Mouse (Mus musculus) lung, embryonic 14.5 days (tissue): ENCODE data around the gene Chrna1. TPM values are rescaled to one million over a fixed set of nuclear protein-coding genes. Genes with fewer than 3 reads are reported as not detected.

Source experiments
- ATAC-seq: fragments of 200-750 bp; cut with Nextera tagmentation; 2 replicates; pipeline ENCODE4 v1.8.0; 2017; ENCODE audit warnings: mild to moderate bottlenecking, moderate TSS enrichment, moderate library complexity; ENCODE audit not compliant: insufficient read depth
- DNase-seq: peaks from one replicate; pipeline ENCODE4 v3.0.0-alpha.2; 2015
- H3K27ac ChIP-seq: fragments of 300-500 bp; sonication (generic); 2 replicates; pipeline ENCODE4 v1.5.1; 2014; ENCODE audit warnings: low read depth, mild to moderate bottlenecking, moderate library complexity
- H3K27me3 ChIP-seq: fragments of 300-500 bp; sonication (generic); 2 replicates; pipeline ENCODE4 v1.6.1; 2014; ENCODE audit warnings: low read length, control low read depth; ENCODE audit not compliant: insufficient read depth
- H3K36me3 ChIP-seq: fragments of 300-500 bp; sonication (generic); 2 replicates; pipeline ENCODE4 v1.6.1; 2014; ENCODE audit warnings: control low read depth; ENCODE audit not compliant: insufficient read depth
- H3K4me1 ChIP-seq: fragments of 300-500 bp; sonication (generic); 2 replicates; pipeline ENCODE4 v1.6.1; 2014; ENCODE audit warnings: antibody characterized with exemption, control low read depth; ENCODE audit not compliant: insufficient read depth
- H3K4me2 ChIP-seq: fragments of 300-500 bp; sonication (generic); 2 replicates; pipeline ENCODE4 v1.6.1; 2014; ENCODE audit warnings: mild to moderate bottlenecking
- H3K4me3 ChIP-seq: fragments of 300-500 bp; sonication (generic); 2 replicates; pipeline ENCODE4 v1.5.1; 2014; ENCODE audit warnings: low read depth, low read length
- H3K9ac ChIP-seq: fragments of 300-500 bp; sonication (generic); 2 replicates; pipeline ENCODE4 v1.6.1; 2014
- H3K9me3 ChIP-seq: fragments of 300-500 bp; sonication (generic); 2 replicates; pipeline ENCODE4 v1.6.1; 2016; ENCODE audit warnings: low read depth, low read length, control low read depth
- CTCF ChIP-seq: IDR thresholded peaks from 2 replicates; pipeline ENCODE4 v1.5.1; 2016; ENCODE audit warnings: antibody characterized with exemption, low read depth
- WGBS: fragments of 180-500 bp; shearing (Covaris S2); extraction: QIAGEN DNeasy Blood & Tissue Kit; methylation state at CpG from one replicate; pipeline ENCODE4 v1.1.7; 2014; 5-methylcytosine and 5-hydroxymethylcytosine counted together
- polyA plus RNA-seq: library from polyadenylated mRNA; unstranded; fragments of >200 nt; fragmentation: Nextera tagmentation; extraction: Ambion mirVana; gene quantifications from 2 replicates; pipeline ENCODE4 v1.2.1, GENCODE M21; 2014

Gene Chrna1
- polyA plus RNA-seq, 1 experiment from 2014 or later, result 0.26 TPM

DNA sequence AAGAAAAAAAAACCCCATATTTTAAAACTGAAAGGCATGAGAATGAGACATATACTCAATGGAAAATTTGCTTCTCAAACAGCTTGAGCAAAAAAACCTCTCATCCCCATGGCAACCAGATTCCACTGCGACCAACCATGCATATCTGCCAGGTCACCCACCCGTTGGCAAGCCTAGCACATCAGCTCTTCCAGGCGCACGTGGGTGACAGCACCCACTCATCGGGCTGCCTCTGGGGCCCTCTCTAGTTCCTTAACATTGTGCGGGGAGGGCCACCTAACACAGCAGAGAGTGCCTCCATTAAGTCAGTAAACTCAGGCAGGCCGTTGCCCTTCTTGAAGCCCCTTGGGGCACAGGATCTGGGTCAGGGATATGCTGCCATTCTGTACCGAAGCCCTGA, 24.9 kb upstream of the Chrna1 start:
- WGBS, result 57% methylated on average over 8 of the region's 8 CpGs
- ATAC-seq, result no peak

DNA sequence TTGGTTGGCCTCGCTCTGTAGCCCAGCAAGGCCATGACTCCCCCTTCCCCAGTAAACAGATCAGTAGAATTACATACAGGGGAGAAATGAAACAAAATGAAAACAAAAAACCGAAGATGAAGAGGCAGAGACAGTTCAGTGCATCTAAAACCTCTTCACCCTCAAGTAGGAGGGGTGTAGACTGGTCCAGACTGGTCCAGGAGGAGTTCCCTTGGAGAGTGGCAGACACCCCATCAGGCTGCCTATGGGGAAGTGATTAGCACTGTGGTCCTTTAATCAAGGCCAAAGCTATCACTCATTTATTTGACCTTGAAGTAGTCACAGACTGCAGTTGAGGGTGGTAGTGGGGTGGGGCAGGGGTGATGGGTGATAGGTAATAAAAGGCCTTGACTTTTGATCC, 24.4 kb upstream of the Chrna1 start:
- Histone ChIP-seq H3K9ac (no peak overlapping the region), H3K4me3 (no peak overlapping the region), H3K4me2 (no peak overlapping the region), H3K36me3 (no peaks in the 10 kb centered on the region), H3K9me3 (no peaks in the 10 kb centered on the region), H3K27ac (no peak overlapping the region), H3K4me1 (0 out of 2 replicates have a peak, but pooled peaks cover 2% of the 10 kb centered on the region), H3K27me3 (no peaks in the 10 kb centered on the region)
- no peak for TF ChIP-seq CTCF
- ATAC-seq (no peak), DNase-seq (no peak)
- 78% methylated on average over 2 of the region's 2 CpGs for WGBS

More for the DNA sequence above, 24.9 kb upstream of the Chrna1 start:
- no peaks in the 10 kb centered on the region for H3K9me3 ChIP-seq
- H3K36me3 ChIP-seq, result no peaks in the 10 kb centered on the region
- DNase-seq, result no peak
- no peaks in the 10 kb centered on the region for H3K27me3 ChIP-seq
- no peak overlapping the region for H3K4me3 ChIP-seq
- no peak overlapping the region for H3K4me2 ChIP-seq
- 0 out of 2 replicates have a peak, but pooled peaks cover 2% of the 10 kb centered on the region for H3K4me1 ChIP-seq
- no peak overlapping the region for H3K27ac ChIP-seq
- TF ChIP-seq CTCF, result no peak
- no peak overlapping the region for H3K9ac ChIP-seq

DNA sequence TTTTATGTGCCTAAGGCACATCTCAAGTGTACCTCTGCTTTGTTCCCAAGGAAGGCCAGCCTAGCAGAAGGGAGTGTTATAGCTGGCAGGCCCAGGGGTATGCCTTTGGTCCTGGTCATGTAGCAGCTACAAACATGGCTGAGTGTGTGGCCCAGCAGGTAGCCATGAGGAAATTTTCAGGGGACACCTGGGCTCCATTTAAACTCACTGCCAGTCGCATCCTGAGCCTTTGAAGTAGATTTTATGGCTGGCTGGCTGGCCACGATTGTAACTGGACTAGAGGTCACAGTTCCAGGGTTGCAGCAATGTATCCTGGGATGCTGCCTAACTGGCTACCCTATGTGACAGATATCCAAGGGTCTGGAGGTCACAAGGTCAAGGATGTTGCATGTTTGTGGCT, 20.5 kb upstream of the Chrna1 start:
- no peak for ATAC-seq
- Histone ChIP-seq H3K4me2 (no peak overlapping the region), H3K27me3 (no peaks in the 10 kb centered on the region), H3K9ac (no peak overlapping the region), H3K4me1 (0 out of 2 replicates have a peak, but pooled peaks cover 6% of the 10 kb centered on the region), H3K27ac (no peak overlapping the region), H3K4me3 (no peak overlapping the region), H3K36me3 (no peaks in the 10 kb centered on the region), H3K9me3 (no peaks in the 10 kb centered on the region)
- WGBS, result 64% methylated on average over 2 of the region's 2 CpGs
- no peak for DNase-seq
- TF ChIP-seq CTCF, result no peak

DNA sequence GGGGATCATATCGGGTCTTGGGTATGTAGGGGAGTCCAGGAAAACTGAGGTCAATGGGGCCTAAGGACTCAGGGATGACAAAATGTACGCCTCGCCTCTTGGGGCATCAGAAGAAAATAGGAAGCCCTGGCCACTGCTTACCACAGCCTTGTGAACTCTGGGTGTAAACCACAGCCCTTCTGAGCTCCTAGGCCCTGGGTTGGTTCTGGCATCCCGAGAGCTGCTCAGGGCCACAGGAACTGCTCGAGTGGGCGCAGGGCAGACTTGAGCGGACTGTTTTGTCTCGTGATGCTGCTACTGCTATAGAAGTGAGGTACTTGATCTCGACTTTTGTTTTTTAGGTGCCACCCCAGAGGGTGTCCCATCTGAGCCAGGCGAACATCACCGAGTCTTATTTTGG, 17.6 kb upstream of the Chrna1 start:
- H3K27ac ChIP-seq, result no peak overlapping the region
- H3K4me2 ChIP-seq, result no peak overlapping the region
- no peak for DNase-seq
- ATAC-seq, result no peak
- H3K4me3 ChIP-seq, result no peak overlapping the region
- H3K9ac ChIP-seq, result no peak overlapping the region
- H3K27me3 ChIP-seq, result no peaks in the 10 kb centered on the region
- peaks cover 10% of the 10 kb centered on the region; the same call in 1 of the 2 replicates for H3K4me1 ChIP-seq
- WGBS, result 89% methylated on average over 11 of the region's 11 CpGs
- H3K36me3 ChIP-seq, result no peaks in the 10 kb centered on the region
- no peak for TF ChIP-seq CTCF
- H3K9me3 ChIP-seq, result no peaks in the 10 kb centered on the region

DNA sequence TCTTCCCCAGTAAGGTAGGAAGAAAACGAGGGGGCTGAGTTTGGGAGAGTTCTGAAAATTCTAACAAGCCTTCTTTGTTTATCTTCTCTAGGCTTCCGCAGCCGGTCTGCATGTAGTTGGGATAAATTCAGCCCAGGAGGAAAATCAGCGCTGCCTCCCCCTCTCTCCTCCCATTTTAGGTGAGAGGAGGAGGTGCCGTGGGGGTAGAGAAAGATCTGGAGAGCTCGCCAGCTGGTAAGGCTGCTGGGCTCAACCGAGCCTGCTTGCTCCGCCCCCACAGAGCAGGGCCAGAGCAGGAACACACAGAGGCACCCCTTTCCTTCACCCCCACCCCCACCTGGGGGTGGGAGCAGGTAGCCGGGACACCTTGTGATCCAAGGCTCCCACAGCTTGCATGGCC, 16.6 kb upstream of the Chrna1 start:
- peaks cover 17% of the 10 kb centered on the region; the same call in 1 of the 2 replicates for H3K4me1 ChIP-seq
- H3K36me3 ChIP-seq, result no peaks in the 10 kb centered on the region
- DNase-seq (peak; percentile 71), ATAC-seq (0 out of 2 replicates have a peak, but pooled peaks have one; percentile 2)
- H3K4me3 ChIP-seq, result peak overlapping the region; percentile 2; the same call in 1 of the 2 replicates
- no peak overlapping the region; the same call in 1 of the 2 replicates for H3K27ac ChIP-seq
- WGBS, result 3% methylated on average over 9 of the region's 9 CpGs
- H3K9me3 ChIP-seq, result no peaks in the 10 kb centered on the region
- TF ChIP-seq CTCF, result no peak
- H3K4me2 ChIP-seq, result peak overlapping the region; percentile 48
- no peak overlapping the region for H3K9ac ChIP-seq
- no peaks in the 10 kb centered on the region for H3K27me3 ChIP-seq

DNA sequence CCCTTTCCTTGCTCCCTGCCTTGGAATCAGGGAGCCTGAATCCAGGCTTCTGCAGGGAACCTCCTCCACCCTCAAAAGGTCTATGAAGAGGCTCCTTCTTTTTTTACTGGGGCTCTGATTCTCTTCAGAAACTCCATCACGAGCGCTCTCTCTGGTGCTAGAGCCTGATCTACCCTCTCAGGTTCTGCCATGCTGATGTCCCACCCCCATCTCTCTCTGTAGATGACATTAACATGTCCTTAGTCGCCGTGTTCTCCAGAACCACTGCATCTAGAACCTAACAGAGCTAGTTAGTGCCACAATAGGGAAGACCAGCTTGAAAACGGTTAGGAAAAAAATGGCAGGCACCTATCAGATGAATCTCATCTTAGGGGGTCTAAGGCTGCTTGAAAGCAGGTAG, 16.2 kb upstream of the Chrna1 start:
- ATAC-seq (no peak), DNase-seq (no peak)
- Histone ChIP-seq H3K9me3 (no peaks in the 10 kb centered on the region), H3K9ac (no peak overlapping the region), H3K27ac (no peak overlapping the region; the same call in 1 of the 2 replicates), H3K4me2 (peak overlapping the region; percentile 48), H3K36me3 (no peaks in the 10 kb centered on the region), H3K27me3 (no peaks in the 10 kb centered on the region), H3K4me3 (no peak overlapping the region), H3K4me1 (peaks cover 22% of the 10 kb centered on the region; the same call in 1 of the 2 replicates)
- 49% methylated on average over 5 of the region's 5 CpGs for WGBS
- TF ChIP-seq CTCF, result no peak

DNA sequence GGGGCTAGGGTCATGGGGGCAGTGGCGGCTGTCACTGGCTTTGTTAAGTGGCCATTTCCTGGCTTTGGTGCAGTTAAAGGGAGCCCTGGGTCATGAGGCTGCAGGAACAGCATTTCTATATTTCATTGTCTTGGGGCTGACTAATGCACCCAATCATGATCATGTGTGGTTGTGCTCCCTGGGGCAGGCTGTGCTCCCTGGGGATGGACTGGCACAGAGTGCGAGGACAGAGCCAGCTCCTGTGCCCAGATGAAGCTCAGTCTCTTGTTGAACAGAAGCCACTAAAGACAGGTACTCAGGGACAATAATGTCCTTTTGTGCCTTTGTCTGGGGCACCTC, 12.9 kb upstream of the Chrna1 start:
- peaks cover 36% of the 10 kb centered on the region; the same call in 1 of the 2 replicates for H3K4me1 ChIP-seq
- no peak for TF ChIP-seq CTCF
- DNase-seq, result no peak
- ATAC-seq, result no peak
- H3K4me3 ChIP-seq, result no peak overlapping the region
- no peaks in the 10 kb centered on the region for H3K27me3 ChIP-seq
- H3K9me3 ChIP-seq, result no peaks in the 10 kb centered on the region
- WGBS, result 38% methylated on average over 2 of the region's 2 CpGs
- no peaks in the 10 kb centered on the region for H3K36me3 ChIP-seq
- H3K27ac ChIP-seq, result peak overlapping the region; percentile 87
- no peak overlapping the region for H3K9ac ChIP-seq
- H3K4me2 ChIP-seq, result peak overlapping the region; percentile 45
